Mouse (Mus musculus): ENCODE measurements around the gene Grip2.
A peak's percentile ranks its signal among the peaks of the same experiment; 100 is the strongest.

The Grip2 gene

DNA sequence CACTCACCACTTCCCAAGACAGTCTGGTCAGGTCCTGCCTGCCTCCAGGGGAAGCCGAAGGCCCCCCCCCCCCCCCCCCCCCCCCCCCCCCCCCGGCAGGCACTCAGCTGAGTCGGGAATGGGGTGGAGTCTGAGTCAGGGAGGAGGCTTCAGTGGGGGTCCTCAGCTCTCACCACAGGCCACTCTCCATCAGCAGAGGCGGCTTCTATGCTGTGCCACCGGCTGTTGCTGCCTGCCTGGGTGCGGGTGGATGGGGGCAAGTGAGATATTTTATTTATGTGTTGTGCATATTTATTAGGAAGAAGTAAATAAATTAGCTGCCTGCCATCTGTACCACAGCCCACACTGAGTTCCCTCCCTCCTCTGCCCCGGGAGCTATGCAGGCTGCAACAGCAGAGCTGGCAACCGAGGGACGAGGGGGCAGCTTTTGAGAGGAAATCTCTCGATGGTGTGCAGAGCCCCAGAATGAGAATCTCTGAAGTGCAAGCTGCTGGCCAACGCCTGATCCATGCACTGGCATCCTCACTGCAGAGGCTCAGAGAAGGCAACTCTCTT, at the start of gene Grip2:
TSS of gene Grip2 (minus strand) at position 235 of the 555 bp plus-strand sequence.
- DNase-seq (ENCODE audit: low read depth): no peak

DNA sequence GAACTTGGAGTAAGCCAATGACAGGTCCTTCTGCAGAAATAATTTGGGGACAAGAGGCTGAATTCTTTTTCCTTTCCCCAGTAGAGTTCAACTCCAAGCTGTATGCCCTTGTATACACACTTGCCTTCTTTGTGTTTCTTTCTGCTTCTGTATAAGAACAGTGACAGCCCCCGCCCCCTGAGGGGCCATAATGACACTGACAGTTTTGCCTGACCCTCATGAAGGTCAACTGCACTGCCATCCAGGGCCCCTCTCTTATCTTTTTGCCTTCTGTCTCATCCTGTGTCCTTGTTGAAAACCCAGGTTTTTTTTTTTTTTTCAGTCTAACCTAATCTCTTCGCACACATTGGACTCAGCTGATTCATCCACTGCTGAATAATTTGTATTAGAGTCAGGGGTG, 45.7 kb upstream of the Grip2 start:
- DNase-seq (ENCODE audit: low read depth): no peak

DNA sequence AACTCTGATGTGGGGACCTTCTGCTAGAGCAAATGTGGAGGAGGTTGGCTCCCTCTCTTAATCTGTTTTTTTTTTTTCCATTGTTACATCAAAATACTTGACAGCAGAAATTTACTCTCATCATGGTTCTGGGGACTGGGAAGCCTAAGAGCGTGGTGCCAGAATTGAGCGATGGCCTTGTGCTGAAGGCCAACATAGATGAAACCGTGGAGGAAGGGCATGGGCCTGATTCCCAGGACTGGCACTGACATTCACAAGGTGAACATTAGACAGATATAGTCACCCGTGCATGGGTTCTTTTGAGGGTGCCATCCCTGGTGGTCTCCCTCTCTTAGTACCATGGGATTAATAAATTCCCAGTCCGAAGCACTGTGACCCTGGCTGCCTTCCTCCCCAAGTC, 41.0 kb upstream of the Grip2 start:
- no peak for DNase-seq (ENCODE audit: low read depth)

DNA sequence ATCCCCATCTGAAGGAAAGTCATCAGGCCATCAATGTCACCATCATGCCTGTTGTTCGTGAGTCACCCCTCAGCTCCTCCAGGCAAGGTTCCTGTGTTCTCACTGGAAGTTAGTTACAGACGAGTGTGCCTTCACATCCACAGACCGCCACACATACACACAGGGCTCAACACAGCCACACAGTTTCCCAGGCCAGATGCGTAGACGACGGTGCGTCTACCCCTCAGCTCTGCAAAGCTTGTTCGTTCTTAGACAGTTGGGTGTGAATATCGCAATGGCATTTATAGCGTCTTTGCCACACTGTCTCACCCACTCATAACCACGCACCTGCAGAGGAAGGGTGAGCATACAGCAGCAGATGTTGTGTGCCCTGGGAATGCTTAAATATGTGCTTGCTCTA, 38.6 kb upstream of the Grip2 start:
- DNase-seq (ENCODE audit: low read depth): no peak

DNA sequence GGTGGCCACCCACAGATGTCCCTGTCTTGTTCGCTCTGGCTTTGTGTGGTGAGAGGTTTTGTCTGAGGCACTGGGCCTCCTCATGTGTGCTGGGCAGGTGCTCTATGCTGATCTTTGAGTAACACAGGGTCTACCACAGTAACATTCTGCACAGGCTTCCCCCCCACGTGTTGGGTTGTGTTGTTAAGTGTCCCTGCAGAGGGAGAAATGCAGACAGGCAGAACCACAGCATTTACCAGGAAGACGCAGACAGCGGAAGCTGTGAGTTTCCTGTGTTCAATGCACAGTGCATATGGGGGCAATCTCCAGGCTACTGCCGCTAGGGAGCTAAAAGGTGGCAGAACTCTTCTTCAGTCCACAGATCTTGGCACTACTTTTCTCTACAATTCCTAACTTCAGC, 37.5 kb upstream of the Grip2 start:
- DNase-seq (ENCODE audit: low read depth): no peak

DNA sequence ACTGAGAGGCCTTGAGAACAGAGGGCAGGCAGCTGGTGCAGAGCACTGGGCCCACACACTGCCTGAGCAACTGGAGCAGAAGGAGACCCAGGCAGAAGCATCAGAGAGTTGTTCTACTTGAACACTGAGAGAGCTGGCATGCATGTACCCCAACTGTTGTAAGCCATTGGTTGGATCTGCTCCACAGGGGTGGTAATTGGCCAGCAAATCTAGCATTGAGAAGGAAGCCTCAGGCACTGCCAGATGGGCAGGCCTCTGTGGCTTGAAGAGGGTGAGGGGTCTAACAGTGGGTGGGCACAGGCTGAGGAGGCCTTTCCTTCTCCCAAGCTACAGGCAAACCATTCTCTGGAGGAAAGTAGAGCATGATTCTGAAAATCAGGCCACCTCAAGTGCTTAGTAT, 35.8 kb upstream of the Grip2 start:
- no peak for DNase-seq (ENCODE audit: low read depth)

DNA sequence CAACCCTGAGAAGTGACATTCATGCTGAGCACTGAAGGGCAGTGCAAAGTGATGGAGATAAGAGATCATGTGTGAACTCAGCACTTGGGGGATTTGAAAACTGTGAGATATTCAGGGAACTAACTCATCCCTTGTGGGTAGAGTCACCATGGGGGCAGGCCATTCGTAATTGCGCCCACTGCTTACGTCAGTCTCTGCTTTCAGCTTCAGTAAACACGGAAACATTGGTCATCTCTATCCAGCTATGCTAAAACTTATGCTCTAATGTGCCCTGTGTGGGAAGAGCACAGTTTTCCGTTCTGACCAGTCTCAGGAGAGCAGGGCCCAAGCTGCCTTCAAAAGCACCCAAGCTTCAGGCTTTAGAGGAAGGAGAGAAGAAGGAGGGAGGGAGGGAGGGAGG, 31.3 kb upstream of the Grip2 start:
- DNase-seq (ENCODE audit: low read depth): no peak

DNA sequence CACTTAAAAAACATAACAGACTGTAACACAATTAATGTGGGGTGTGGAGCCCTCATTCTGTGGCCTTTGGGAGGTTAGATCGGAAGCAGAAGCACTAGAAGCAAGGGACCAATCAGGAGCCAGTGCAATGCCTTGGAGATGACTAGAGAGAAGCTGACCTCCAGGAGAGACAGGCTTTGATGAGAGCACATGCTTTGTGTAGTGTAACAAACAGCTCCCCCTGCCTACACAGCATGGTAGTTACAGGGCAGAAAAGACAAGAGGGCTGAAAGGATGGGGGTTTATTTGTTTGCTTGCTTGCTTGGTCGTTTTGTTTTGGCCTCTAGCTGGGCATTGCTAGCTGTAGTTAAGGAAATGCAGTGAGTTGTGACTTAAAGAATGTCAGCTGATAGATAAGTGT, 25.5 kb upstream of the Grip2 start:
- DNase-seq (ENCODE audit: low read depth): peak; percentile 4

DNA sequence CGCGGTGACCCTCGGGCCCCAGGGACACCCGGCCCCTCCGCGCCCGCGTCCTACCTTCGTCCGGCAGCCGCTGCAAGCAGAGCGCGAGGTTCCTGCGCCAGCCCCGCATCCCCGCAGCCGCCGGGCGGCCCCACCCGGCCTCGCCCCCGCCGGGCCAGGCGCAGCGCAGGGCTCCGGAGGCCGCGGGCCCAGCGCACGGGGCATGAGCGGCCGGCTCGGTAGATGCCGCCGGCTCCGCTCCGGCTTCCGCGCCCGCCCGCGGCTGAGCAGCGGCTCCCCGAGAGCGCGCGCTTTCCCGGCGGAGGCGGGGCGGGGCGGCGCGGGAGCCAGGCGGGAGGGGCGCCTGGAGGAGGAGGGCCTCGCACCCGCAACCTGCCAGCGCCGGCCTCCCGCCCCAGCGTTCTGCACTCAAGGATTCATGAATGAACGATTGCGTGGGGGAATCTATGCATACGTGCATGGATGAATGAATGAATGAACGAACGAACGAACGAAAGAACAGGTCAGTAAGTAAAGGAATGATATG, 16.6 kb upstream of the Grip2 start:
- DNase-seq (ENCODE audit: low read depth): no peak

DNA sequence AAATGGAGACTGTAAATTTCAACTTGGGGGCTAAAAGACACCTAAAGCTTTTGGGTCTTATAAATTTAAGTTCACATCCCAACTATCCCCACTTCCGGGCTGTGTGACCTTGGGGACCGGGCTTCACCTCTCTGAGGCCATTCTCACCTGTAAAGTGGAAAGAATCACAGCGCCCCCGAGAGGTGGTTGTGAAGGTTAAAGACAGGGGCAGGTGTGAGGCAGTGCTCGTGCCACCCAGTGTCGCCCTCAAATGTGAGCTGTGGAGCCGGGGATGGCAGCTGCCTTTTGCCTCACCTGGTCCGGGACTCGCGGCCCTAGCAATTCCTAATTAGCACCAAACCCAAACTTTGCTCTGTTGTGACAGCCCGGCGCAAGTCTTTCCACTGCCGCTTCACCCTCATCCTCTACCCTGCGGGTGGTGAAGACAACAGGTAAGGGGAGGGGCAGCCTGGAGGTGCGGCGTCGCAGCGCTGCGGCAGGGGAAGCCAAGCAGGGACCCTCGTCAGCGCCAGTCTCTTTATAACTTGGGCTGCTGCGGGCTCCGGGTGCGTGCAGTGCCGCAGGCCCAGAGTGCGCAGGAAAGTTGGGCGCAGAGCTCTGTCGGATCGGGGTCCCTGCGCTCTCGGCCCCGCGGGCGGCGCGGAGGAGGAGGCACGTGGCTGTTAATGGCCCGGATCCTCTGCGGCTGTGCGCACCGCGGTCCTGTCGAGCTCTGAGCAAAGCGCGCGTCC, 16.0 kb upstream of the Grip2 start:
- no peak for DNase-seq (ENCODE audit: low read depth)

DNA sequence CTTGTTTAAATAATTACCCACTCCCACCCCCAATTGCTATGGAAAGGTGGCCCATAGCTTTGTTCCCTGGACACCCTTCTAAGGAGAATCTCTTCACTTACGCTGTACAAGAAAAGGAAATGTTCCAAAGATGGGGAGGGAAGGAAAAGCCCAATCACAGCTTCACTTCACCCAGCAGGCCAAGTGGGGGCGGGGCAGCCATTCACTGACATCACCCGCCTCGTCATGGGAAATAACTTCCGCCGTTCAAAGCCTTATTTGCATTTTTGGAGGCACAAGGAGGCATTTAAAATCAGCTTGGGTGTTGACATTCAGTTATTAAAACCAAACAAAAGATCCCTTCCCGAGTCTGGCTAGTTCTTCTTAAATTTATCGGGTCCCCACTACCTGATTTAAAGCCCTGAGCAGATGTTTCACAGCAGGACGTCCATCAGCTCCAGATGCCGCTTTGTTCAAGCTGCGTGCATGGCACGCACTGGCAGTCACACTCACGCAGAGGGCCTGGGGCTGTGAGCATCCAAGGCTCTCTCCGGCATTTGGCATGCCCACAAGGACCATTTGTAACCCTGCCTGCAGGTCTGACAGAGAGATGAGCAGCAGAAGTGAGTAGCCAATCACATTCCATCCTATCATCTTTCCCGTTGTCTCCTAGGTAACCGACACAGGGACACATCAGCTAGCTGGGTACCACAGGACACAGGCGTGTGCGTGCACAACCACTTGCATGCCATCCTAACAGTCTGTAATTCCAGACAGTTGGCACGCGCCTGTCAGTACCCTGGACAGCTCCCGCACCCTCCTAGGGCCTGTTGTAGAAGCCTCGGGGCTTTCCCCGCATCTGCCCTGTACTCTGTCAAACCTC, 12.2 kb upstream of the Grip2 start:
- peak; percentile 5 for DNase-seq (ENCODE audit: low read depth)

DNA sequence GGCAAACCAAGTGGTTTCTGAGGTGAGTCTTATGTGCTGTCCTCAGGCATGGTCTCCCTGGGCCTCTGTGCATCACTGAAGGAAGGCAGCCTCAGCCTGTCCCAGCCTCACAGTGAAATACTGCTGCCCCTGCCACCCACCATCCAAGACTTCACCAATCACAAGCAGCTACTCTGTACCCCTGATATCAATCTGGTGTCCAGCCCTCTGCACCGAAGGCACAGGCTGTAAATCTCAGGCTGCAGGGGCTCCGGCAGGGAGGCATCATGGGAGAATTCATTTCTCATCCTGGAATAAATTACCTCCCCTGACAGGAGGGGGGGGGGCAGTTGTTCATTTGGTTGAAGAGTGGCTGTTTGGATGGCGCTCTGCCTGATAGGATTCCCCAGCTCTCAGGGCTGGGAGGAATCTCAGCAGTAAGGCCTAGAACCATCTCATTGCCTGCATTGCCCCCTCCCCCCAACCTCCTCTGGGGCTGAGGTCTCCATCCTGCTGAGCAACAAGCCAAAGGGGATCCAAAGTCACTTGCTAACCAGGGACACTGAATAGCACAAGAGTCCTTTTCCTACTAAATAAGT, 5.9 kb upstream of the Grip2 start:
- no peak for DNase-seq (ENCODE audit: low read depth)

DNA sequence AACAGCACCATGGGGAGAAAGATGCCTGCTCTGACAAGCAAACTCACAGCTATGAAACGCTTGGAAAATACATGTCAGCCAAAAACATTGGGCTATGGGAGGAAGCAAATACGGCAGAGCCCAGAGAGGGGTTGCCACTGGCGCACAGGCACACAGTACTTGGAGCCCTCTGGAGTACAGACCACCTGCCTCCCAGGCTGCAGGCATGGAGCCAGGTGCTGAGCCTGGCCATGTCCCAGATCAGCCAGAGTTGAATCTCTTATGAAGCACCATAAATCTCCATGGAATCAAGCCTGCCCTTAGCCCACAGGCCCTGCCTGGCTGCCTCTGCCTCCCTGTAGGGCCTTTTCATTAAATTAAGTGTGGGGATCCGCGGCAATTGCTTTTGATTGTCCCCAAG, 876 bp upstream of the Grip2 start:
- DNase-seq (ENCODE audit: low read depth): no peak

DNA sequence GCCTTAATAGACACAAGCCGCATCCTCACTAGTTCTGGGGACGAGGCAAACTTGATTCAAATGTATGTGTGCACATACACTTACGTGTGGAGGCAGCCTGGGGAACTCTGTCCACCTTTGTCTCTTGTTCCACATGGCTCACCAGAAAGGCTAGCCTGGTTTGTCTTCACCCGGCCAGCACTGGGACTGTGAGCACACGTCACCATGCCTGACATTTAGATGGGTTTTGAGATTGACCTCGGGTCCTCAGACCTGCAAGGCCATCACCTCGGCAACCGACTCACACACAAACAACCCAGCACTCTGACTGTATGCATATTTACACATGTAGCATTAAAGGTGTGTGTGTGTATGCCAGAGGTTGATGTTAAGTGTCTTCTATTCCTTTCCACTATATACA, 8.8 kb downstream of the Grip2 start:
- DNase-seq (ENCODE audit: low read depth): no peak

DNA sequence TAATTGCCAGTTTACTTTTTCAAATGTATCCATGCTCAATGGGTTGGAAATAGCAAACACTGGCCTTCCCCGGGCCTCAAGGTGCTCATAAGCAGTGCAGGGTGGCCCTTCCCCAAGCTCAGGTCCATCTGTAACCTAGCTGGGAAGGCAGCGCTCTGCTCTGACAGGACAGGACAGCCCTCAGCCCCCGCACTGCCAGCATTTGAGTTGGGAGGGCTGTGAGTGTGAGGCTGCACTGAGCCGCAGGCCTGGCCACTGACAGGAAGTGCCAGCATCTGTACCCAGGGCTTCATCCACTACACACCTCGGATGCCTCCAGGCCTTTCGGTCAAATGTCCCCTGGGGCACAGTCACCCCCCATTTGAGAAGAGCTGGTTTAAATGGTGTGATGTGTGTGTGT, 11.1 kb downstream of the Grip2 start:
- no peak for DNase-seq (ENCODE audit: low read depth)

DNA sequence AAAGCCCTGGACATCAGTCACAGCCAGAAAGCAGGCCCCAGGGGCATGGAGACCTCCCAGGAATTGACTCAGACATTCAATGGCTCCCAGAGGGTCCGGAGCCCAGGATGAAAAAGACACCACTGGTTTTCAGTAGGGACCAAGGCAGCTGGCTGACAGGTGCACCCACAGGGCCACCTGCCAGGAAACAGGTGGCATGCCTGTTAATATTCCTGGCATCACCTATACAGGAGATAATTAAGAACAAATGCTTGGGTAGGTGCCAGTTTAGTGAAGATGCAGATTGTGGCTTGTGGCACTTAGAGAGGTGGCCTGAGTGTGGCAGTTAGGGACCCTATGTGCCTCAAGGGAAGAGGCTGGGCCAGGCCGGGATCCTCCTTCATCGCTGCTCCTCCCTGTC, 13.4 kb downstream of the Grip2 start:
- no peak for DNase-seq (ENCODE audit: low read depth)

DNA sequence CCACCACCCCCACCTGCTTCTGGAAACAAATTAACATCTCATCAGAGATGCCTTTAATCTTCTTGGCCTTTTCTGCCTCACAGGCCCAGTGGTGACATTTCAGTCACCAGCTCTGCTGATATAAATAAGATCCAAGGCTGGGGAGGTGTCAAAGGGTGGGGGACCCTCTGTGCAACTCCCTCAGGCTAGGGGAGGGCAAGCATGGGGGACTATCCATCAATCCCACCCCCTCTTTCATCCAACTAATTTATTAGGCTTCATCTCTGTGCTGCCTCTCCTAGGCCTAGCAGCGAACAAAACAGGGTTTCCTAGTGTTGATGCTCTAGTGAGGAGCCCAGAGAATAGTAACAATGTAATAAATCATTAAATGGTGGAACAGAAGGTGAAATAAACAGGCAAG, 17.0 kb downstream of the Grip2 start:
- no peak for DNase-seq (ENCODE audit: low read depth)

DNA sequence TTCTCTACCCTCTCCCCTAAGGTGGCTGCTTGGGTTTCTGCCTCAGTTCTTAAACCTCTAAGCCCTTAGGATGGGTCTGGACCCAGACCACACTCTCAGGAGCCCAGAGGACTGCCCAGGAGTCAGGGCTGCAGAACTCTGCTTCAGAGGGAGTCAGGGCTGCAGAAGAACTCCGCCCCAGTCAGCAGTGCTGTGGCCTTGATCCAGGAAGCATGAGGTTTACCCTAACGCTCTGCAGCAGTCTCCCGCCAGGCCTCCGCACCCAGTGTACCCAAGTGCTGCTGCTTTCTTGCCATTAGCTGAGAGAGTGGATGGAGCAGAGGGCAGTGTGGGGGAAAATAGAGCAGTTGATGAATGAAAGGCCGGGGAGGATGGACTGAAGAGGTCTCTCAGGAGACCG, 19.0 kb downstream of the Grip2 start:
- no peak for DNase-seq (ENCODE audit: low read depth)

DNA sequence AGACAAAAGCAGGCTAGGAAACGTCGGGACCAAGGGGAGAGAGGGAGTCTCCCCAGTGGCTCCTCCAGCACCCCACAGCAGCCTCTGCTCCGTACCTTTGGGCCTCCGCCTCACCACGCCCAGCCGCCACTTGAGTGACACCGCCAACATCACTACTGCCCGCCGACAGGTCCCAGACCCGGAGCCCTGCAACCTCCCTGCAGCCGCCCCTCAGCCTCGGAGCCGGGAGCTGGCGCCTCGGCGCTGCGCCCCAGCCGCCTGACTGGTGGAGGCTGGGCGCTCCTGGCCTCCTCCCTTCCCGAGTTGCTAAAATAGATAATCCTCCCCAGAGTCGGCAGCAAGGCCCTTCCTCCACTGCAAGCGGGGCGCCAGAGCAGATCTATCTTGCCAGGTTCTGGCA, 19.9 kb downstream of the Grip2 start:
- DNase-seq (ENCODE audit: low read depth): no peak

DNA sequence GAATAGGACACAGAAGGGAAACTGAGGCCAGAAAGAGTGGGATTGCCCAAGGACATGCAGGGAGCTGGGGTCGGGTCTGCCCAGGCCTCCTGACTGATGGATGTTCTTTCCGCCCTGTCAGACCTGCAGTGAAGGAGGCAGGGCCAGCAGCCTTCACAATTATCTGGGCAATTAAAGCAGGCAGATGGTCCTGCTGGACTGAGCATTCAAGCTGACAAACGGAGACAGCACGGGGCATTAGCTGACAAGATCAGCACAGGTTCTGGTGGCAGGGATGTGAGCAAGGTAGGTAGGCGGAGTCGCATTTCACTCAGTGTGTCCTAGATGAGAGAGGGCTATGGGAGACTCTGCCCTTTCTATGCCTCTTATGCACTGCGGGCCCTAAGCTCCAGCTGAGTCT, 22.9 kb downstream of the Grip2 start:
- DNase-seq (ENCODE audit: low read depth): no peak

DNA sequence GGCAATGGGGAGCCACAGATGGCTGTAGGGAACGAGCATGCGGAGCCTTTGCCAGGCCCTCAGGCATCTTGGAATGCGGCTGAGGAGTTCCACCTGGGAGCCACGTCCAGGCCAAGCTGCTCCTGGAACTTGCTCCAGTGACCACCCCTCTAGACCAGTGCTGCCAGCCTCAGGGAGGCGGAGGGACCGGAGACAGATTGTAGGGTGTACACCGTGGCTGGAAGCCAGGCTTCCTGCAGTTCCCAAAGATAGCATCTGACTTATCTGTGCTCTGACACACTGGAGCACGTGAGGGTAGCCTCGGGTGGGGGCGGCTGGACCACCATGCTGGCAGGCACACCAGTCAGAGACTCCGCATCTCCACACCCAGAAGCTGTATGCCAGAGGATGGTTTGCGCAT, 28.6 kb downstream of the Grip2 start:
- DNase-seq (ENCODE audit: low read depth): no peak

DNA sequence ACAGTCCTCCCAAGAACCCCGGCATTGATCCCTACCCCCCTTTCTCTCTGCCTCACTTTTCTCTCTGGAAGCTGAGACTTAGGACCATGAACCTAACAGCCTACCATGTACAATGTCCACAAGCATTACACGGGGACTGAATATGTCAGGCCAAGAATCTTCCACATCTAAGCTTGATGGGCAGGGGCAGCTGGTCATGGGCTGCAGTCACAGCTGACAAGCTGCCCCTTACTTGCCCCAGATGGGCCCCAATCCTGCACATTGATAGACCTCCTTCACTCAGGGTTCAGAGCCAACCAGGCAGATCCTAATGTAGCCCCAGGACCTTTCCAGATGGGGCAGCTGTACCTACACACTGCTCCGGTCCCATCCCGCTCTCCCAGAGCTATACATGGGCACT, 30.3 kb downstream of the Grip2 start:
- DNase-seq (ENCODE audit: low read depth): no peak

DNA sequence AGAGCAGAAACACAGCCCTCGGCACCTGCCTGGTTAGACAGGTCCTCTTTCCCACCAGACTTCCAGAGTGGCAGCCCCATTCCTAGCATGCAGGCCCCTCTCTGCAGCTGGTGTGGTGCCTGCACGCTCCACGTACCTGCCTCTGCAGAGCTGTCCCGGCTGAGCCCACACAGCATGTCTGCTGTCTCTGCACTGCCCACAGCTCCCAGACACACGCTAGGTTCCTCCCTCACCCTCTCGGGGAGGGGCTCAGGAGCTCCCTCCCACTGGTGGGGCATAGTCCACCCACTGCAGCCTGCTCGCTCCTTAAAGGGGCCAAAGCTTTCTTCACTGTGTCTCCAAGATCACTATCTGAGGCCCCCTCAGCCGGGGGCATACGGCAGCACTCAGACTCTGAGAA, 31.0 kb downstream of the Grip2 start:
- no peak for DNase-seq (ENCODE audit: low read depth)
